Mouse (Mus musculus) liver, postnatal 0 days (tissue): ENCODE measurements around the gene Ttll8.

Experiments used
- CTCF ChIP-seq: sonication (generic); IDR thresholded peaks from 2 replicates; pipeline ENCODE4 v1.5.1; 2016; ENCODE audit warnings: antibody characterized with exemption, low read depth
- EP300 ChIP-seq: IDR thresholded peaks from 2 replicates; pipeline ENCODE4 v1.6.1; 2016; ENCODE audit warnings: antibody characterized with exemption, low read depth, mild to moderate bottlenecking

GRCm38 (mm10) chr15:88891676-88892040 lies 62.6 kb downstream of the Ttll8 start:
- no peak for TF ChIP-seq CTCF
- TF ChIP-seq EP300, result no peak
